Mouse (Mus musculus) kidney, postnatal 10 days (tissue): Measurements from ENCODE around the gene Rsc1a1.

Source experiments
- DNase-seq: peaks from one replicate; pipeline ENCODE4 v3.0.0; 2021; ENCODE audit warnings: mixed read lengths

Gene Rsc1a1

DNA sequence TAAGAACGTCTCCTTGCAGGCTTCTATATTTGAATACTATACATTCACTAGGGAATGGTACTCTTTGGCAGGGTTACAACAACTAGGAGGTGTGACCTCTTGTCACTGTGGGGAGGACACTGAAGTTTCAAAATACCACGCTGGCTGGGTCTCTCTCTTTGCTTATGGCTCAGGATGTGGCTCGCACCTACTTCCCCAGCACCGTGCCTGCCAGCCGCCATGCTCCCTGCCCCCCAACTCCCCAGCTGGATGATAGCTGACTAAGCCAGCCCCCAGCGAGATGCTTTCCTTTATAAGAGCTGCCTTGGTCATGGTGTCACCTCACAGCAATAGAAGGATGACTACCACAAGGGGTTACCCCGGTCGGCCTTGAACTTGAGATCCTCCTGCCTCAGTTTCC is 32.4 kb downstream of the Rsc1a1 start:
- no peak for DNase-seq

GRCm38 (mm10) chr4:141651944-141652343 is 33.5 kb downstream of the Rsc1a1 start:
- DNase-seq, result no peak

DNA sequence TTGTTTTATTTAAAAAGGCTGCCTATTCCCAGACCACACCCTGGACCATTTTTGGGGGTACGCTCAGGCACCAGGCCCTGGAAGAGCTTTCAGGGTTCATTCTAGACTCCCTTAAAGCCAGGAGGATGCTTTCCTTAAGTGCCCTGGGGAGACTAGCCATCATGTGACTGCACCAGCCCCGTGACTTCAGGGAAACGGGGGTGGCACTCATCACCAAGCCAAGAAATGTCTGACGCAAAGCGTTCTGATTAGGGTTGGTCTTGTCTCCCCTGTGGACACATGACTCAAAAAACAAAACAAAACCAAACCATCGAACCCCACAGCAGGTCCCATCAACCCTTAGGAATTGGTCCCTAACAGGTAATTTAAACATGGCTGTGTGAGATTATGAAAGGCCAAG is 34.1 kb downstream of the Rsc1a1 start:
- DNase-seq, result no peak

DNA sequence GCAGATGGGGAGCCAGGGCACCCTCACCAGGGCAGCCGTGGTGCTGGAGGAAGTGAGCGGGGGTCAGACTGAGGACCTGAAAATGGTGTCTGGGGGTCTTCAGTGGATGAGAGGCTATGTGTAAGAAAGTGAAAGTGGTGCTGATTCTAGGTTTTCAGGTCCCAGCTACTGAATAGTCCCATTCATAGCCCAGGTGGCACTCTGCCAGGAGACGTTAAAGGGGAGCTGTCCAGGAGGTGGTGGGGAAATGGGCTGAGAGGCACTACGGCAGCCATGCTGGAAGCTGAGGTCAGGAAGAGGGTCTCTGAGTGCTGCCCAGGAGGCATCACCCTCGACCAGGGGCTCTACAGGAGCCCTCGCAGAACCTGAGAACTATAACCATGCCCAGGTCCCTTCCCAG is 36.2 kb downstream of the Rsc1a1 start:
- no peak for DNase-seq

- no peak for DNase-seq
Observed at GRCm38 (mm10) chr4:141648262-141648661, 37.1 kb downstream of the Rsc1a1 start.

- DNase-seq, result no peak
Observed at GRCm38 (mm10) chr4:141647187-141647586, 38.2 kb downstream of the Rsc1a1 start.

- no peak for DNase-seq
Observed at GRCm38 (mm10) chr4:141645988-141646387, 39.4 kb downstream of the Rsc1a1 start.

GRCm38 (mm10) chr4:141643118-141643855 is 42.1 kb downstream of the Rsc1a1 start:
- DNase-seq, result peak; percentile 85

DNA sequence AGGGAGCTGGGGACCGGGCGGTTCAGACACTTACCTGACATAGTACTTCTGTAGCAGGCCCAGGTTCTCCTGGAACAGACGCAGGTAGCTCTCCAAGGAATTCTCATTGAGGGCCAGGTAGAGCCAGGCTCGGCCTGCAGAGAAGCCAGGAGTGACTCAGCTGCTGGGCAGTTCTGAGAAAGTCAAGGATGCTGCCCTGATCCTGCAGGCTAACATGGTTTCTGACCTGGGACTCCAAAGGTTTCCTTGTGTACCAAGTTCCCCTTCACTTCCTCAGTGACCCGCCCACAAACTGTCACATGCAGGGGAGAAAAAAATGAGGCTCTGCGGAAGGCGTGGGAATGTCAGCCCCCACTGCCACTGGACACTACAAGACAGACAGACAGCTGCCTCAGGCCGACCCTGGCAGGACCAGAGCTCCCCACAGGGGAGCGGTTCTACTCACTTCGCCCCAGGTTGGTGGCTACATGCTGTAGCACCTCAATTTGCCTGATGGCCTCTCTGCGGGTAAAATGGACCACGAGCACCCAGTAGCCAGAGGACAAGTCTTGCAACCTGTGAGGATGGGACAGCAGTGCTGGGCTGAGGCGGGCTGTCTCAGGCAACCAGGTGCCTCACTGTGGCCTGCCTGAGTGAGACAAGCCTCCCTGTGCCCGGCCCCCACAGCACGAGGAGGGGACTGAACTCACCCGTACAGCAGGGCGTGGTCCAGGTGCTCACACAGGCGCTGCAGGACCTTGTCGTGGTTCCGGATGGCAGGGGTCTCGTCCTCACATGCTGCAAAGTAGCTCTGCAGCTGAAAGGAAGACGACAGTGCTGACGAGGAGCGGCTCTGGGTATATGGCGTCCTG is 43.2 kb downstream of the Rsc1a1 start:
- no peak for DNase-seq

GRCm38 (mm10) chr4:141641353-141641771 is 44.0 kb downstream of the Rsc1a1 start:
- DNase-seq, result peak; percentile 44

DNA sequence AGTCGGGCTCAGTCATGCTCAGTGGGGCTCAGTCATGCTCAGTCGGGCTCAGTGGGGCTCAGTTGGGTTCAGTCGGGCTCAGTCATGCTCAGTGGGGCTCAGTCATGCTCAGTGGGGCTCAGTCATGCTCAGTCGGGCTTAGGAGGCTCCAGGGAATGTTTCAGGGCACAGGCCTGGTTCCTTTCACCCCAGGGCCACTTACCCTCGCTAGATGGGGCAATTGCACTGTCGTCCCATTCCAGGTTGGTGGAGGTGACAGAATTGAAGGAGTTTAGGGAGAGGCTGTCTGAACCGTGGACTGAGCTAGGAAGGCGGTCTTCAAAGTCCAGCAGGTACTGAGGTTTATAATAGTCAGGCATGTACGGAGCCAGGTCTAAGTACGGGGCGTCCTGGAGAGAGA is 45.9 kb downstream of the Rsc1a1 start:
- no peak for DNase-seq

DNA sequence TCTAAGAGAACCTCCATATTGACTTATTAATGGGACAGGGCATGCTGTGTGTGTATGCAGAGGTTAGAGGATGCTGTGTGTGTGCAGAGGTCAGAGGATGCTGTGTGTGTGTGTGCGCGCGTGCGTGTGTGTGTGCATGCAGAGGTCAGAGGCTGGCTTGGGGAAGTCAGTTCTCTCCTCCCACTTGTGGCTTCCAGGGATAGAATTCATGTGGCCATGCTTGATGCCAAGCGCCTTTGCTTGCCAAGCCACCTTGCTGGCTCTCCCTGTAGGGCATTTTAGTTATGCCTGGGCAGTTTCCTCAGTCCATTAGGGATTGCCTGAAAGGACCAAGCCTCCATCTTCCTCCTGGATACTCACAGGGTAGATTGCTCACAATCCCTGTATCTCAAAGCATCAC is 48.7 kb downstream of the Rsc1a1 start:
- DNase-seq, result no peak

DNA sequence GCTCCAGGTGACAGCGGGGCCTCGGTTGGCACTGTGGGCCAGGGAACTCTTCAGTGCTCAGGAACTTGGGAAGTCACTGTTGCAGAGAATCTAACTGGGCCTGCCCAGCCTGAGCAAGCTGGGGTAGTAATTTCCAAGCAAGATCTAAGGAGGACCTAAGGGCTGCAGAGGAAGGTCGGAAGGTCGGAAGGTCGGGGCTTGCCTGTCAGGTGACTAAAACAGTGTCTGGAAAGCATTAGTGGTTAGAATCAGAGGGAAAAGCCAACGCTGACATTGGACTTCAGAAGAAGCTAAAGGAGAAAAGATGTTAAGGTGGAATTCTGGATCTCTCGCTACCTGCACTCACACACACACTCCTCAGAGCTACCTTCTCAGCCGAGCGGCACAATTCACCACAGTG is 49.4 kb downstream of the Rsc1a1 start:
- DNase-seq, result no peak
